Mouse (Mus musculus) liver, adult 2 months (tissue): ENCODE measurements around the gene Lin54.

Experiments
- CTCF ChIP-seq: fragments of 200-500 bp; IDR thresholded peaks from 2 replicates; pipeline ENCODE4 v1.5.1; 2011; ENCODE audit warnings: low read depth, low read length, control low read depth
- POLR2A ChIP-seq: fragments of 200-500 bp; IDR thresholded peaks from 2 replicates; pipeline ENCODE4 v1.6.1; 2011; ENCODE audit warnings: low read length, control low read depth; ENCODE audit not compliant: insufficient read depth; ENCODE audit errors: extremely low read depth

- TF ChIP-seq POLR2A (no peak), CTCF (no peak)
Measured at GRCm38 (mm10) chr5:100424252-100424651, 76.2 kb downstream of the Lin54 start.
